Mouse (Mus musculus): ENCODE measurements around the gene Clec4n.
"Not testable (repeated sequence)": the region's sequence is repeated elsewhere in the genome, so short reads cannot be mapped to it uniquely, and the experiment has no call there.

The Clec4n gene

DNA sequence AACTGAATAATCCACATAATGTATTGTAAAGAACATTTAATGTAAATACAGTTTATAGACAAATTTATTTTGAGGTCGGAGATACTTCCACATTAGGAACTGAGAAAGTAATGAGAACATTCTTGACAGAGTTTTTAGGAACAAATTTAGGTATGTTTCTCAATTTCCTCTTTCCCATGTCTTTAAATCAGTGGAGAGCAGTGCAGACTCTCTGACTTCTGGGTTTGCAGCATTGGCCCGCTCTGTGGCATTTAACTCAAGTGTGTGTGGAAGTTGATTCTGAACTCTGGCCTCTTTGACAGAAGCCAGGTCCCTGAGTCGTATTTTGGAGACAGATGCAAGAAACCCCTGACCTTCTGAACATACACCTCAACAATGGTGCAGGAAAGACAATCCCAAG is at the start of gene Clec4n:
TSS of gene Clec4n (plus strand) at position 200 of the 400 bp plus-strand sequence.
- DNase-seq, result no peak

DNA sequence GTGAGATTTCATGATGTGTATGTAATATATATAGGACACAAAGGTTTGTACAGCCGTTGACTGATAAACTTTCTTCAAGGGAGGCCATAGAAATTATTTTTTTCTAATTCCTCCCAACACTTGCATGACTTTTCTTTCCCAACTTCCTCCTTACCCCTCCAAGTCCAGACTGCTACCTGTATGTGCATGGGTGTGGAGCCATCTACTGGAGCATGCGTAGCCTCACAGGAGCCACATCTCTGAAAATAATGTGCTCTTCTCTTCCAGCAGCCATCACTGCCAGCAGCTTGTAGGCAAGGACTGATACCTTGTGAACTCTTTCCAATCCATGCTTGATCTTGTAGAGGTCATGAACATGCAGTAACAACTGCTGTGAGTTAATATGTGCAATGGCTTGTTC is 44.8 kb upstream of the Clec4n start:
- not testable (repeated sequence) for DNase-seq

GRCm38 (mm10) chr6:123207187-123208076 is 22.2 kb upstream of the Clec4n start:
- DNase-seq, result no peak

- DNase-seq, result not testable (repeated sequence)
These were observed 21.6 kb upstream of the Clec4n start for GRCm38 (mm10) chr6:123208077-123208439.

DNA sequence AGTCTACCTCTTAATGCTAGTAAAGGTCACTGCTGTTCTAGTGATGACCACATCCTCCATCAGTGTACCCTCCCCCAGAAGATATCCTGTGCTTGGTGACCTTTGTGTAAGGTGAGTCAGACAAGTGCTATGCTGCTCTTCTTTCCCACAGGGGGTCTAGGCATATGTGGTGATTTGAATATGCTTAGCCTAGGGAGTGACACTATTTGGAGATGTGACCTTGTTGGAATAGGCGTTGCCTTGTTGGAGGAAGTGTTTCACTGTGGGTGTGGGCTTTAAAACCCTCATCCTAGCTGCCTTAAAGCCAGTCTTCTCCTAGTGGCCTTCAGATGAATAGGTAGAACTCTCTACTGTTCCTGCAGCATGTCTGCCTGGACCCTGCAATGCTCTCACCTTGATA is 17.9 kb upstream of the Clec4n start:
- no peak for DNase-seq

GRCm38 (mm10) chr6:123227519-123228166 is 2.0 kb upstream of the Clec4n start:
- no peak for DNase-seq

- no peak for DNase-seq
These were observed 1.5 kb downstream of the Clec4n start for GRCm38 (mm10) chr6:123231149-123231548.

- DNase-seq, result no peak
These were observed 7.9 kb downstream of the Clec4n start for GRCm38 (mm10) chr6:123237582-123237981.

DNA sequence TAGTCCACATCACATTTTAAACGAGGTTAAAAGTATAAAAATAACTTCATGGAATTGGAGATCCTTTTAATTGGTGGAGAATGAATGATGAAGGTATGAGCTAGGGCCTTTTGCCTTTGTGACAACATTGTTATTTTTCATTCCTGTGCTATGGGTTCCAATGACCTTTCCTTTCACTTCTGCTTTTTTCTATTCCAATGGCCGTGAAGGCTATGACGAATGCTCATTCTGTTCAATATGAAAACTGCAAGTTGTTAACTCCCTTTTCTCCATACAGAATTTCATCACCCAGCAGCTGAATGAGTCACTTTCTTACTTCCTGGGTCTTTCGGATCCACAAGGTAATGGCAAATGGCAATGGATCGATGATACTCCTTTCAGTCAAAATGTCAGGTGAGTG is 14.6 kb downstream of the Clec4n start:
- no peak for DNase-seq

GRCm38 (mm10) chr6:123248862-123249261 is 19.2 kb downstream of the Clec4n start:
- DNase-seq, result not testable (repeated sequence)

DNA sequence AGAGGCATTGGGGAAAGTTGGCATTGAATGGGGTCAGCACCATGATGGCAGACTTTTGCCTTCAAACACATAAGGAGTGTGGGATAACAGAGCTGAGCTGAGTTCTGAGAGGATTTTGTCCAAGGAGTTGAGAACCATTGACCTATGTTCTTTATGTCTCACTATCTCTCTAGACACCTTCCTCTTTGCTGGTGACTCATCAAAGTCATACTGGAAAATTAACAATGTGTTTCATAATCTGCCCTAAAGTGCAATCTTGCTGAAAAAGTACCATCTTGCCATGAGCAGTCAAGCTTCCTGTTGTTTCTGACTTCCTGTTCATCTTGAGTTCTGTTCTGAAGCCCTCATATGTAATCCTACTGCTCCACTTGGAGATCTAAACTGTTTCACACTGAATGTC is 23.1 kb downstream of the Clec4n start:
- DNase-seq, result no peak

- DNase-seq, result no peak
These were observed 29.3 kb downstream of the Clec4n start for GRCm38 (mm10) chr6:123258946-123259345.

DNA sequence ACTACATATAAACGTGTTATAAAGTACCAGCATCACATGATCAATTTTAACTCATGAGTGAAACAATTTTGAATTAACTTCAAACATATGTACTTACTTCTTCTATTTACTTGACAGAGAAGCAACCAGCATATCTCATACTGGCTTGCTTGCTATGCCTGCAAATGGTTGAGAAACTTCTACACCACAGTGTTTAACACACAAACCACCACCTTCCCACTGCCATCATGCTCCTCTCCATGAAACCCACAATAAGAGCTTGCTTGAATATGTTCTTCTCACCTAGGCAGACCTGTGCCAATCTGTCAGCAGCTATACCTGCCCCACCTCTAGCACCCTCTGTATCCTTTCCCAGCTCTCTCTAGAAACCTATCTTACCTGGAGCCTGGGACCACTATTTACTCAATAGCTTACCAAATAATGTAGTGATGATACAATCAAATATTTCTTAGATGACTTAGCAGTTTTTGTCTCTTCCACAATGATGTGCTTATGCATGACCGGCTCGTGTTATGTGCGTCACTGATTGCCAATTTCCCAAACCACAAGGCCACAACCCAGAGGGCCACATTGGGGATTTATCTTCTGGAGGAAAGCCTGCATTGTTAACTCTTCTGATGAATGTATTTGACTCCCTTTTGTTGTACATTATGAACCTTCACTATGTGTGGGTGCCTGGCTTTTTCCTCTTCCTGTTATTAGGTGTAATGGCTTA is 30.4 kb downstream of the Clec4n start:
- no peak for DNase-seq

- no peak for DNase-seq
These were observed 31.2 kb downstream of the Clec4n start for GRCm38 (mm10) chr6:123260868-123261267.

- no peak for DNase-seq
These were observed 32.0 kb downstream of the Clec4n start, which contains the start of gene Clec4d for GRCm38 (mm10) chr6:123261555-123262161. Gene Clec4d, plus strand, starts transcription at chr6:123262111.

GRCm38 (mm10) chr6:123264194-123264593 is 34.6 kb downstream of the Clec4n start:
- no peak for DNase-seq

DNA sequence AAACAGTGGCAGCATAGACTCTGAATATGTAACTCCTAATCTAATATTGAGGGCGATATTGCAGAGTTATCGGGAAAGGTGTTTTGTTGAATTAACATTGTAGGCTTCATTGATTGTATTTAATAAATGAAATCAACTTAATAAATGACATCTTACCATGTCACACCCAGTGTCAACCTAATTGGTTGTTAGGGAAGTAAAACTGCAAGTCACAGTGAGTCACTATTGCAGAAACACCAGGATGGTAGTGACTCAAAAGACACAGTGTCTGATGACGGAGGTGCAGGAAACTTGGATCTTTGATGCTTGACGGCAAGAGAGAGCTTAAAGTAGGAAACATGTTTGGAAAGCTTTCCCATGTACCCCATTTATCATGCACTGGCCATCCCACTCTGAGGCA is 36.2 kb downstream of the Clec4n start:
- DNase-seq, result no peak

GRCm38 (mm10) chr6:123266945-123267344 is 37.3 kb downstream of the Clec4n start:
- no peak for DNase-seq

DNA sequence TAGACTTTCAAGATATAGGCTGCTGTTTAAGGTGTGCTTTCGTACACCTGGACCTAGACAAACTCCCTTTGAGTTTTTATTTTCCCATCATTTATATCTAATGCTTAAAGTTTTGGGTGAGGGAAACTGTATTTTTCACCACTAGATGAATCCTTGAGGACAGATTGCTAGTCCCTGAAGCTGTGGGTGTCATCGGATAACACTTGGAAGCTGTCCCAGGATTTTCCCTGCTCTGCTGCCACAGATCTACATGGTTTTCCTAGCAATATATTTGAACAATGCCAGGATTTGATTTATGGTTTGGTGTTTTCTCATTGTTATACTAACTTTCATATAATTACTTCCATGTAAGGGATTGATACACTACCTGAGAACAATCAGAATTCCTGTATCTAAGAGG is 49.8 kb downstream of the Clec4n start:
- no peak for DNase-seq

- DNase-seq, result no peak
These were observed 56.7 kb downstream of the Clec4n start for GRCm38 (mm10) chr6:123286311-123286710.

DNA sequence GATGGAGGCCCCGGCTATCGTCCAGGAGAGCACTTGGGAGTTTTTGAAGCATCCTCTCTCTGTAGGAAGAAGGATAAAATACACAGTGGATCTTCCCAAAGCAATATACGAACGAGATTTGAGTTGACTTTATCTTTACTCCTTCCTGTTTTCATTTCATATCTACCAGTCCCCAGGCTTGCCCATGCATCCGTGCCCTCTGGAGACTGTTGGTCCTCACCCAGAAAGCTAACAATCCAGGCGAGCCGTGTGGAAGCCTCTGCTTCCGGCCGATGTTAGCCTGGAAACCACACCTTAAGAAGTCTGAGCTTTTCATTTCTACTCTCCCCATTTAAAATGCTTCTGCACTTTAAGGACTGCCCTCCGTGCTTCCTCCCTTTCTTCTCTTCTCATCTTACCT is 59.3 kb downstream of the Clec4n start:
- DNase-seq, result no peak

DNA sequence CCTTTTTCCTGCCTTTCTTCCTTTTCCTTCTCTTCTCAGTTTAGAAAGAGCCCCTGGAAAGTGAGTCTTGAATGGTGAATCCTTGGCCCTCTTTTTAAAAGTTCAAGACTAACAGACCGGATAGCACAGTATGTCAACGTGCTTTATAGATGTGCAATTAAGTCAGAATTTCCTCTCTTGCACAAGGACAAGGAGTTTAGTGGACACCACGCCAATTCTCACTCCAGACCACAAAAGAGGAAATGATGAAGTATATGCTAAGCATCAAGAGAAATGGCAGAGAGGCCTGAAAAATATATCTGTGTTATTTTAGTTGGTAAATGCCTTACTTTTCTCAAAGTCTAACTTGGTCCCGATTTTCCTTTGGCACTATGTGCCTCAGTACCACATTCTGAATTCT is 60.1 kb downstream of the Clec4n start, which contains the start of gene Clec4e:
TSS of gene Clec4e (minus strand) at position 118 of the 400 bp plus-strand sequence.
- DNase-seq, result no peak

Data from lung, postnatal 10 days (tissue).